Mouse (Mus musculus) T-helper 17 cell (primary cell): Measurements from ENCODE around the gene Stxbp1.

Experiments used
- in situ Hi-C, 2 experiments: fragments of 300-600 bp; cut with MboI, MseI; formaldehyde crosslinking; loops; 1 replicate in 1 of 2; 2 replicates in 1 of 2; pipeline ENCODE4 v1.15.1; 2025; ENCODE audit warnings: high pct_unique_total_duplicates in 2 of 2

Stxbp1 gene

GRCm38 (mm10) chr2:32846805-32847467 is at the start of gene Stxbp1:
TSS of gene Stxbp1 (minus strand) at chr2:32847245.
- in situ Hi-C loops = no loop called here

GRCm38 (mm10) chr2:32896507-32897147 is 49.6 kb upstream of the Stxbp1 start:
- in situ Hi-C loops = no loop called here

GRCm38 (mm10) chr2:32895606-32896106 is 48.6 kb upstream of the Stxbp1 start:
- in situ Hi-C loops = no loop called here

GRCm38 (mm10) chr2:32894097-32894496 is 47.1 kb upstream of the Stxbp1 start:
- in situ Hi-C loops = no loop called here

- in situ Hi-C loops = no loop called here
Measured at GRCm38 (mm10) chr2:32892490-32892889, 45.4 kb upstream of the Stxbp1 start.

GRCm38 (mm10) chr2:32891278-32891677 is 44.2 kb upstream of the Stxbp1 start:
- in situ Hi-C loops = no loop called here

GRCm38 (mm10) chr2:32890280-32890679 is 43.2 kb upstream of the Stxbp1 start:
- in situ Hi-C loops = no loop called here

- in situ Hi-C loops = loop anchor here in 1 of 2 experiments (5.0 kb wide), 1 partner anchor 329 kb away; the partner anchor contains the start of gene Angptl2
Measured at GRCm38 (mm10) chr2:32888551-32888950, 41.5 kb upstream of the Stxbp1 start.

GRCm38 (mm10) chr2:32888029-32888428 is 41.0 kb upstream of the Stxbp1 start:
- in situ Hi-C loops = loop anchor here in 1 of 2 experiments (5.0 kb wide), 1 partner anchor 329 kb away; the partner anchor contains the start of gene Angptl2

GRCm38 (mm10) chr2:32884745-32885144 is 37.7 kb upstream of the Stxbp1 start:
- in situ Hi-C loops = loop anchor here in 1 of 2 experiments (5.0 kb wide), 1 partner anchor 333 kb away; the partner anchor contains the start of gene Angptl2

GRCm38 (mm10) chr2:32882283-32883043 is 35.4 kb upstream of the Stxbp1 start:
- in situ Hi-C loops = no loop called here

GRCm38 (mm10) chr2:32881723-32882122 is 34.7 kb upstream of the Stxbp1 start:
- in situ Hi-C loops = no loop called here

- in situ Hi-C loops = no loop called here
Measured at GRCm38 (mm10) chr2:32881054-32881453, 34.0 kb upstream of the Stxbp1 start.

- in situ Hi-C loops = loop anchor here in 1 of 2 experiments (10.0 kb wide), 1 partner anchor 725 kb away; the partner anchor contains the start of gene Prrc2b
Measured at GRCm38 (mm10) chr2:32879593-32879992, 32.5 kb upstream of the Stxbp1 start.

GRCm38 (mm10) chr2:32878396-32878795 is 31.4 kb upstream of the Stxbp1 start:
- in situ Hi-C loops = loop anchor here in 1 of 2 experiments (10.0 kb wide), 1 partner anchor 724 kb away; the partner anchor contains the start of gene Prrc2b

GRCm38 (mm10) chr2:32877761-32878393 is 30.8 kb upstream of the Stxbp1 start:
- in situ Hi-C loops = loop anchor here in 1 of 2 experiments (10.0 kb wide), 1 partner anchor 723 kb away; the partner anchor contains the start of gene Prrc2b

GRCm38 (mm10) chr2:32877303-32877702 is 30.3 kb upstream of the Stxbp1 start:
- in situ Hi-C loops = loop anchor here in 1 of 2 experiments (10.0 kb wide), 1 partner anchor 723 kb away; the partner anchor contains the start of gene Prrc2b

GRCm38 (mm10) chr2:32876490-32877302 is 29.7 kb upstream of the Stxbp1 start:
- in situ Hi-C loops = loop anchor here in 1 of 2 experiments (10.0 kb wide), 1 partner anchor 722 kb away; the partner anchor contains the start of gene Prrc2b

GRCm38 (mm10) chr2:32875675-32876489 is 28.8 kb upstream of the Stxbp1 start, which contains the start of gene Fam129b:
TSS of gene Fam129b (plus strand) at chr2:32876114.
- in situ Hi-C loops = loop anchor here in 1 of 2 experiments (10.0 kb wide), 1 partner anchor 721 kb away; the partner anchor contains the start of gene Prrc2b
